Mouse (Mus musculus): ENCODE results near the gene Med31. TPM values are rescaled to one million over a fixed set of nuclear protein-coding genes. Genes with fewer than 3 reads are reported as not detected.
"Not testable (repeated sequence)": the region's sequence is repeated elsewhere in the genome, so short reads cannot be mapped to it uniquely, and the experiment has no call there.

The Med31 gene
- polyA plus RNA-seq, 1 experiment from 2014 or later, result 23.9 TPM

- Histone ChIP-seq H3K27me3 (replicated peaks; ENCODE audit: control insufficient read depth, insufficient read depth, low read length) (no peaks in the 10 kb centered on the region), H3K9ac (ENCODE audit: low read depth, low read length) (no peak overlapping the region)
- no peak for ATAC-seq
Measured at GRCm38 (mm10) chr11:72184252-72184651, 31.1 kb downstream of the Med31 start.

GRCm38 (mm10) chr11:72181136-72181535 lies 34.3 kb downstream of the Med31 start:
- Histone ChIP-seq H3K27me3 (replicated peaks; ENCODE audit: control insufficient read depth, insufficient read depth, low read length) (no peaks in the 10 kb centered on the region), H3K9ac (ENCODE audit: low read depth, low read length) (no peak overlapping the region), H3K4me2 (replicated peaks; ENCODE audit: low read depth) (no peak overlapping the region), H3K4me1 (replicated peaks; ENCODE audit: control insufficient read depth, insufficient read depth, low read length) (no peaks in the 10 kb centered on the region), H3K4me3 (ENCODE audit: low read depth, low read length) (no peak overlapping the region), H3K27ac (ENCODE audit: low read depth, low read length) (no peak overlapping the region), H3K36me3 (ENCODE audit: control insufficient read depth, insufficient read depth) (peaks cover 35% of the 10 kb centered on the region), H3K9me3 (ENCODE audit: control insufficient read depth) (no peaks in the 10 kb centered on the region)
- no peak for ATAC-seq
- WGBS, result 88% methylated on average over 4 of the region's 4 CpGs
- no peak for TF ChIP-seq CTCF (IDR thresholded peaks at IDR 0.05; ENCODE audit: low read depth)

More at GRCm38 (mm10) chr11:72184252-72184651, 31.1 kb downstream of the Med31 start:
- WGBS, result 62% methylated on average over 4 of the region's 4 CpGs
- Histone ChIP-seq H3K4me1 (replicated peaks; ENCODE audit: control insufficient read depth, insufficient read depth, low read length) (no peaks in the 10 kb centered on the region), H3K9me3 (ENCODE audit: control insufficient read depth) (no peaks in the 10 kb centered on the region), H3K4me3 (ENCODE audit: low read depth, low read length) (no peak overlapping the region), H3K36me3 (ENCODE audit: control insufficient read depth, insufficient read depth) (peaks cover 33% of the 10 kb centered on the region), H3K4me2 (replicated peaks; ENCODE audit: low read depth) (no peak overlapping the region), H3K27ac (ENCODE audit: low read depth, low read length) (no peak overlapping the region)
- TF ChIP-seq CTCF (IDR thresholded peaks at IDR 0.05; ENCODE audit: low read depth), result no peak

- no peak overlapping the region for H3K27ac ChIP-seq (ENCODE audit: low read depth, low read length)
- WGBS, result 92% methylated on average over 5 of the region's 5 CpGs
- no peaks in the 10 kb centered on the region for H3K27me3 ChIP-seq (replicated peaks; ENCODE audit: control insufficient read depth, insufficient read depth, low read length)
- H3K4me3 ChIP-seq (ENCODE audit: low read depth, low read length), result no peak overlapping the region
- H3K9me3 ChIP-seq (ENCODE audit: control insufficient read depth), result no peaks in the 10 kb centered on the region
- ATAC-seq, result no peak
- H3K4me2 ChIP-seq (replicated peaks; ENCODE audit: low read depth), result no peak overlapping the region
- no peak overlapping the region for H3K9ac ChIP-seq (ENCODE audit: low read depth, low read length)
- TF ChIP-seq CTCF (IDR thresholded peaks at IDR 0.05; ENCODE audit: low read depth), result no peak
- no peaks in the 10 kb centered on the region for H3K4me1 ChIP-seq (replicated peaks; ENCODE audit: control insufficient read depth, insufficient read depth, low read length)
- peaks cover 40% of the 10 kb centered on the region for H3K36me3 ChIP-seq (ENCODE audit: control insufficient read depth, insufficient read depth)
Measured at GRCm38 (mm10) chr11:72180556-72180955, 34.8 kb downstream of the Med31 start.

- no peaks in the 10 kb centered on the region for H3K4me1 ChIP-seq (replicated peaks; ENCODE audit: control insufficient read depth, insufficient read depth, low read length)
- no peaks in the 10 kb centered on the region for H3K27me3 ChIP-seq (replicated peaks; ENCODE audit: control insufficient read depth, insufficient read depth, low read length)
- no peak overlapping the region for H3K27ac ChIP-seq (ENCODE audit: low read depth, low read length)
- H3K4me2 ChIP-seq (replicated peaks; ENCODE audit: low read depth), result no peak overlapping the region
- 79% methylated on average over 3 of the region's 3 CpGs for WGBS
- H3K9me3 ChIP-seq (ENCODE audit: control insufficient read depth), result no peaks in the 10 kb centered on the region
- no peak overlapping the region for H3K4me3 ChIP-seq (ENCODE audit: low read depth, low read length)
- peaks cover 53% of the 10 kb centered on the region for H3K36me3 ChIP-seq (ENCODE audit: control insufficient read depth, insufficient read depth)
- TF ChIP-seq CTCF (IDR thresholded peaks at IDR 0.05; ENCODE audit: low read depth), result no peak
- no peak for ATAC-seq
- H3K9ac ChIP-seq (ENCODE audit: low read depth, low read length), result no peak overlapping the region
Measured at GRCm38 (mm10) chr11:72176553-72176952, 38.8 kb downstream of the Med31 start.

- ATAC-seq, result no peak
- peaks cover 48% of the 10 kb centered on the region for H3K36me3 ChIP-seq (ENCODE audit: control insufficient read depth, insufficient read depth)
- 92% methylated on average over 5 of the region's 5 CpGs for WGBS
- no peaks in the 10 kb centered on the region for H3K9me3 ChIP-seq (ENCODE audit: control insufficient read depth)
- no peak overlapping the region for H3K4me3 ChIP-seq (ENCODE audit: low read depth, low read length)
- no peaks in the 10 kb centered on the region for H3K4me1 ChIP-seq (replicated peaks; ENCODE audit: control insufficient read depth, insufficient read depth, low read length)
- no peak overlapping the region for H3K4me2 ChIP-seq (replicated peaks; ENCODE audit: low read depth)
- H3K27me3 ChIP-seq (replicated peaks; ENCODE audit: control insufficient read depth, insufficient read depth, low read length), result no peaks in the 10 kb centered on the region
- no peak overlapping the region for H3K9ac ChIP-seq (ENCODE audit: low read depth, low read length)
- TF ChIP-seq CTCF (IDR thresholded peaks at IDR 0.05; ENCODE audit: low read depth), result no peak
- H3K27ac ChIP-seq (ENCODE audit: low read depth, low read length), result no peak overlapping the region
Measured at GRCm38 (mm10) chr11:72175966-72176365, 39.4 kb downstream of the Med31 start.

GRCm38 (mm10) chr11:72174721-72175120 lies 40.7 kb downstream of the Med31 start:
- Histone ChIP-seq H3K27me3 (replicated peaks; ENCODE audit: control insufficient read depth, insufficient read depth, low read length) (no peaks in the 10 kb centered on the region), H3K4me1 (replicated peaks; ENCODE audit: control insufficient read depth, insufficient read depth, low read length) (no peaks in the 10 kb centered on the region), H3K27ac (ENCODE audit: low read depth, low read length) (no peak overlapping the region), H3K9me3 (ENCODE audit: control insufficient read depth) (no peaks in the 10 kb centered on the region), H3K36me3 (ENCODE audit: control insufficient read depth, insufficient read depth) (peaks cover 53% of the 10 kb centered on the region), H3K4me3 (ENCODE audit: low read depth, low read length) (no peak overlapping the region), H3K9ac (ENCODE audit: low read depth, low read length) (no peak overlapping the region), H3K4me2 (replicated peaks; ENCODE audit: low read depth) (no peak overlapping the region)
- WGBS, result 92% methylated on average over 6 of the region's 6 CpGs
- ATAC-seq, result no peak
- TF ChIP-seq CTCF (IDR thresholded peaks at IDR 0.05; ENCODE audit: low read depth), result no peak

- no peak overlapping the region for H3K4me3 ChIP-seq (ENCODE audit: low read depth, low read length)
- WGBS, result 90% methylated on average over 5 of the region's 5 CpGs
- no peak overlapping the region for H3K4me2 ChIP-seq (replicated peaks; ENCODE audit: low read depth)
- no peak for ATAC-seq
- no peaks in the 10 kb centered on the region for H3K27me3 ChIP-seq (replicated peaks; ENCODE audit: control insufficient read depth, insufficient read depth, low read length)
- H3K9ac ChIP-seq (ENCODE audit: low read depth, low read length), result no peak overlapping the region
- peaks cover 53% of the 10 kb centered on the region for H3K36me3 ChIP-seq (ENCODE audit: control insufficient read depth, insufficient read depth)
- no peaks in the 10 kb centered on the region for H3K9me3 ChIP-seq (ENCODE audit: control insufficient read depth)
- no peak for TF ChIP-seq CTCF (IDR thresholded peaks at IDR 0.05; ENCODE audit: low read depth)
- H3K4me1 ChIP-seq (replicated peaks; ENCODE audit: control insufficient read depth, insufficient read depth, low read length), result no peaks in the 10 kb centered on the region
- H3K27ac ChIP-seq (ENCODE audit: low read depth, low read length), result no peak overlapping the region
Measured at GRCm38 (mm10) chr11:72173506-72173905, 41.9 kb downstream of the Med31 start.

- not testable (repeated sequence) for H3K4me2 ChIP-seq (replicated peaks; ENCODE audit: low read depth); H3K27me3 ChIP-seq (replicated peaks; ENCODE audit: control insufficient read depth, insufficient read depth, low read length); H3K27ac ChIP-seq (ENCODE audit: low read depth, low read length); H3K4me3 ChIP-seq (ENCODE audit: low read depth, low read length); H3K4me1 ChIP-seq (replicated peaks; ENCODE audit: control insufficient read depth, insufficient read depth, low read length); ATAC-seq; H3K9ac ChIP-seq (ENCODE audit: low read depth, low read length); H3K9me3 ChIP-seq (ENCODE audit: control insufficient read depth)
- H3K36me3 ChIP-seq (ENCODE audit: control insufficient read depth, insufficient read depth), result peaks cover 40% of the 10 kb centered on the region
- WGBS, result 79% methylated on average over 4 of the region's 4 CpGs
Measured at GRCm38 (mm10) chr11:72171906-72172305, 43.5 kb downstream of the Med31 start.

Measured in intestine, postnatal 0 days (tissue).